Mouse (Mus musculus) testis, adult 2 months (tissue): ENCODE data around the gene Mrps10. TPM values are rescaled to one million over a fixed set of nuclear protein-coding genes. Genes with fewer than 3 reads are reported as not detected.
"Not testable (repeated sequence)": the region's sequence is repeated elsewhere in the genome, so short reads cannot be mapped to it uniquely, and the experiment has no call there.

Experiments
- H3K27ac ChIP-seq: fragments of 200-500 bp; 2 replicates; pipeline ENCODE4 v1.5.1; 2012; ENCODE audit warnings: low read depth, low read length; ENCODE audit not compliant: control insufficient read depth, insufficient read depth
- H3K27me3 ChIP-seq: fragments of 200-500 bp; 2 replicates; pipeline ENCODE4 v1.6.1; 2012; ENCODE audit warnings: mild to moderate bottlenecking, low read length, moderate library complexity; ENCODE audit not compliant: control insufficient read depth, insufficient read depth
- H3K36me3 ChIP-seq: fragments of 200-500 bp; 2 replicates; pipeline ENCODE4 v1.6.1; 2012; ENCODE audit warnings: mild to moderate bottlenecking, low read length; ENCODE audit not compliant: control insufficient read depth, insufficient read depth
- H3K4me1 ChIP-seq: fragments of 200-500 bp; 2 replicates; pipeline ENCODE4 v1.6.1; 2012; ENCODE audit warnings: low read length; ENCODE audit not compliant: control insufficient read depth, insufficient read depth
- H3K4me3 ChIP-seq: fragments of 200-500 bp; 2 replicates; pipeline ENCODE4 v1.5.1; 2012; ENCODE audit warnings: low read depth, mild to moderate bottlenecking, low read length, moderate library complexity, mixed read lengths; ENCODE audit not compliant: control insufficient read depth
- CTCF ChIP-seq: fragments of 200-500 bp; IDR thresholded peaks from 2 replicates; pipeline ENCODE4 v1.5.1; 2012; ENCODE audit warnings: low read depth, mild to moderate bottlenecking, inconsistent platforms, low read length, moderate library complexity; ENCODE audit not compliant: control insufficient read depth, insufficient read depth, insufficient replicate concordance
- POLR2A ChIP-seq: fragments of 200-500 bp; IDR thresholded peaks from 2 replicates; pipeline ENCODE4 v1.6.1; 2012; ENCODE audit warnings: low read depth, mild to moderate bottlenecking, inconsistent platforms, low read length, moderate library complexity; ENCODE audit not compliant: control insufficient read depth
- polyA plus RNA-seq: library from polyadenylated mRNA; depleted of rRNA; stranded (reverse); fragments of >200 nt; gene quantifications from 2 replicates; pipeline ENCODE4 v1.2.3, GENCODE M21; 2012

The Mrps10 gene
- polyA plus RNA-seq, 1 experiment = 21.3 TPM

DNA sequence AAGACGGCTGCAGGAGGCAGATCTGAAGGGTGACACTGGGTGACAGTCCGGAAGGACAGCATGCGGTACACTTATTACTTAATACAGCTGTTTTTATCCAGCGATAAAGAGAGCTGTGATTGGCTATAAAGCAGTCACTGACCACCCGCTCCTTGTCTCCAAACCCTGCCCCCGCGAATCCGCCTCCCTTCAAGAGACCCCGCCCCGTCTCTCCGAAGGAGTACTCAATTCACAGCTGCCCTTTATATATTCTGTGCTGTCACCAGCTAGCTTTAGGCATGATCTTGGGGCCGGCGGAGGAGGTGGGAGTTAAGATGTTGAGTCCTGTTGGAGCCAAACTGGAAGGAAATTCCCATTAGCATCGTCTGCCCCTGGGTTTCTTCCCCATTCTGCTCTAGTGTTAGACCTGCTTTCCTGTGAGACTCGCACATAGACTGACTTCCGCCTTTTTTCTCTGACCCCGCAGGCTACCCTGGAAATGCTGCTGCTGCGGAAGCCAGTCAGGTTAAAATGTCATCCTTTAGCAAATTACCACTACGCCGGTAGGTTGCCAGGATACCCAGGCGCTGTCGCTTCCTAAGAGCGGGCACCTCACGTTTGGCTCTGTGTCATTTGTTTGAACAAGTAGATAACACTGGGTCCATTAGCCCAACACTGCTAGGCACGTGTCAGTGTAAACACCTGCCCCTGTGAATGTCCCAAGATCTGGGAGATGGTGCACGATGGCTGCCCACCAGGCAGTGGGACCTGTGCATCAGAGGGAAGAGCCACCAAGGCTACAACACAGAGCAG lies 39.9 kb upstream of the Mrps10 start:
- TF ChIP-seq POLR2A (no peak), CTCF (no peak)
- Histone ChIP-seq H3K4me1 (no peaks in the 10 kb centered on the region), H3K27ac (no peak overlapping the region), H3K36me3 (no peaks in the 10 kb centered on the region), H3K27me3 (no peaks in the 10 kb centered on the region), H3K4me3 (no peak overlapping the region)

DNA sequence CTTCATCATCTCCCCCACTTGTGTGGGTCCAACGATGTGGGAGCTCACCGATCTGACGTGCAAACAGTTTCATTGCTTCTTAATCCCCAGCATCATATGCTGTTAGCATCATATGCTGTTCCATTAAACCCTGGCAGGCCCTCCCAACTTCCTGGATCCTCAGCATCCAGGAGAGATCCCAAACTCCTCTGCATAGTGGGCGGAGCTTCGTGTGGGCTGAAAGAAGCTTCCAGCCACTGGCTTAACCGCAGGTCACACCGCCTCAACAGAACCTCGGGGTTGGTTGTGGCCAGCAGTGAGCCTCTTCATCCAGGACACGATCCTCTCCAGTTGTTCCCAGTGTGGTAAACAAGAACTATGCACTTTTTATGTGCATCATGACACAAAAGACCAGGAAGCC lies 38.1 kb upstream of the Mrps10 start:
- no peak overlapping the region for H3K4me3 ChIP-seq
- no peaks in the 10 kb centered on the region for H3K4me1 ChIP-seq
- H3K36me3 ChIP-seq = no peaks in the 10 kb centered on the region
- no peaks in the 10 kb centered on the region for H3K27me3 ChIP-seq
- H3K27ac ChIP-seq = no peak overlapping the region
- TF ChIP-seq POLR2A = no peak
- TF ChIP-seq CTCF = no peak

DNA sequence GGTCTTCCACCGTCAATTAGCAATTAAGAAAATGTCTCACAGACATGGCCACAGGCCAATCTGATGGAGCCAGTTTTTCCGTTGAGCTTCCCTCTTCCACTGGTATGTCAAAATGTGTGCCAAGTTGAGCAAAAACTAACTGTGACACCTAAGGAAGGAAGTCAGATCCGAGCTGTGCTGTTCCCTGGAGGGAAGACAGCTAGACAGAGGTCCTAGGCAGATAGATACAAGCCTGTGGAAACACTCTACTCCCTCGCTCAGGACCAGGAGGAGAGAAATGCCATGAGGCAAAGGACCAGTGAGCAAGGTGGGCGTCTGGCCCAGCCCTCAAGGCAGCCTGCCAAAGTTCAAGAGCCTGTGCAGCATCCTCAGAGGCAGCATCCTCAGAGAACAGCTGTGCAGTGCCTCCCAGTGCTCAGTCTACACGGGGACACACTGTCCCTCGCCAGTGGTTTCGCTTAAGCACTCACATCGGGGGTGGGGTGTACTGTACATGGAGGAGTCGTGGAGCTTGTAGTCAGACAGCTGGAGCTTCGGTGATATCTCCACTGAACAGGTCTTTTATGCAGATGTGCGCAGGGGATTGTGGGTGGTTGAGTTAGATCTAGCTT lies 36.6 kb upstream of the Mrps10 start:
- Histone ChIP-seq H3K4me1 (no peaks in the 10 kb centered on the region), H3K36me3 (no peaks in the 10 kb centered on the region), H3K4me3 (no peak overlapping the region), H3K27me3 (no peaks in the 10 kb centered on the region), H3K27ac (no peak overlapping the region)
- TF ChIP-seq POLR2A (no peak), CTCF (no peak)

DNA sequence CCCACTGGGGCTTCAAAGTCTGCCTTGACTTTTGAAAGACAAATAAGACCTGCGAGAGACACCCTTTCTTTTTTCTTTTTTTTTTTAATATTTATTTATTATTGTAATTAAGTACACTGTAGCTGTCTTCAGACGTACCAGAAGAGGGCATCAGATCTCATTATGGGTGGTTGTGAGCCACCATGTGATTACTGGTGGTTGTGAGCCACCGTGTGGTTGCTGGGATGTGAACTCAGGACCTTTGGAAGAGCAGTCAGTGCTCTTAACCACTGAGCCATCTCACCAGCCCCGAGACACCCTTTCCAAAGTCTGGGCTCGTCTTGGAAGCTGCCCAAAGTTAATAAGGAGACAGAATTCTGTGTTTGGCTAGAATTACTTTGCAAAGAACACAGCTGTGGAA lies 36.0 kb upstream of the Mrps10 start:
- H3K4me1 ChIP-seq, H3K27ac ChIP-seq, H3K36me3 ChIP-seq, H3K4me3 ChIP-seq, H3K27me3 ChIP-seq: not testable (repeated sequence)

DNA sequence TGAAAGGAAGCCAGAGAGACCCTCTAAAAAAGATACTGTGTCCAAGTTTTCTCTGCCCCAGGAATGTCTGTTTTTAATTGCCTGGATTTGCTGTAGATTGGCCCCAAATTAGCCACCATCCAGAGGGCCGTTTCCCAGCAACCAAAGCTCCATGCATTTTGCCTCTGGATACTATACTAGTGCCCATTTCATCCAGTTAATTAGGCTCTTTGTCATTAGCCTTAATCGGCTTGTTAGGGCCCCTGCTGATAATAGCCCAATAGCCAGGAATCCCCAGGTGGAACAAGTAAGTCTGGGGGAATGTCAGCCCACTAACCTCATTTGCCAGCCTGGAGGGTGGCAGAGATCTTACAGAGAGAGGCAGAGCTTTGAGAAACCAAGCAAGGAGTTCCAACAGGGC lies 35.3 kb upstream of the Mrps10 start:
- no peaks in the 10 kb centered on the region for H3K4me1 ChIP-seq
- no peaks in the 10 kb centered on the region for H3K27me3 ChIP-seq
- H3K4me3 ChIP-seq = no peak overlapping the region
- H3K27ac ChIP-seq = no peak overlapping the region
- TF ChIP-seq CTCF = no peak
- H3K36me3 ChIP-seq = no peaks in the 10 kb centered on the region

DNA sequence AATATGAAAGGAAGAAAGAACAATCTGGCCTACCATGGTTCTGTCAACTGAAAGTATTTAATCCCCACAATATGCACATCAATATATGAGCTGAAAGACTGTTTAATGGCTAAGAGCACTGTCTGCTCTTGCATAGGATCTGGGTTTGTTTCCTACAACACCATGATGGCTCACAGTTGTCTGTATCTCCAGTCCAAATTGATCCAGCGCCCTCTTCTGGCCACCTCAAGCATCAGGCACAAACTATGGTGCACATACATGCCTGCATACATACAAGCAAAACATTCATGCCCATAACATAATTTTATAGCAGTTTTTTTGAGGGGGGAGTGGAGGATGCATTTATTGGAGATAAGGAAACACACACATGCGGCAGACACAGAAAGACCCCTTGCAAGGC lies 25.6 kb upstream of the Mrps10 start:
- no peak overlapping the region for H3K27ac ChIP-seq
- H3K27me3 ChIP-seq = no peaks in the 10 kb centered on the region
- H3K36me3 ChIP-seq = no peaks in the 10 kb centered on the region
- TF ChIP-seq CTCF = no peak
- no peak for TF ChIP-seq POLR2A
- H3K4me3 ChIP-seq = no peak overlapping the region
- H3K4me1 ChIP-seq = no peaks in the 10 kb centered on the region

DNA sequence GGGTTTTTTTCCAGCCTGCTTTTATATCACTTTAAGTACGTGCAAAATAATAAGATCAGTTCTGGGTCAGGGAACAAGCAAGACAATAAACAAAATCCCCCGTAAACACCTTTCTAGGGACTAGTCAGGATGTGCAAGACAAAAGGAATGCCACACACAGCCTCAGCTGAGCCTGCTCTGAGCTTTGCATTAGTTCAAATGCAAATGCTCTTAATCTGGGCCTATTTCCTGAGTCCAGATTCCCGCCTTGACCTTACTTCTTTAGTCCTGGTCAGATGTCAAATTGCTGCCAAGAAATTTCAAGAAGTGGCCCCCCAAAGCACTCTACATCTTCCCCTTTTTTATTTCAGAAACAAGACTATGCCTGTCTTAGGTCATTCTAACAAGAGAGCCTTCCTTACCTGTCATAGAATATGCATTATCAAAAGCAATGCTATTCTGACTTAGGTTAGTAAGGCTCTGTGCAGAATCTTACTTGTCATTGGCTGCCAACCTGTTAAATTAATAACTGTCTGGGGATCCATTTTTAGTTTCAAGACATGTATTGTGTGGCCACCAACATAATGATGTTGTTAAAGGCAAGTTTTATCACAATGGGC lies 18.9 kb upstream of the Mrps10 start:
- no peak overlapping the region for H3K4me3 ChIP-seq
- no peaks in the 10 kb centered on the region for H3K36me3 ChIP-seq
- H3K27ac ChIP-seq = no peak overlapping the region
- TF ChIP-seq CTCF (no peak), POLR2A (no peak)
- H3K27me3 ChIP-seq = no peaks in the 10 kb centered on the region
- H3K4me1 ChIP-seq = no peaks in the 10 kb centered on the region
